Mouse (Mus musculus): ENCODE results near the gene Rufy3. TPM values are rescaled to one million over a fixed set of nuclear protein-coding genes. Genes with fewer than 3 reads are reported as not detected.

Gene Rufy3
- polyA plus RNA-seq, 1 experiment from 2014 or later = 3.7 TPM

- H3K27ac ChIP-seq = no peak overlapping the region
- no peak overlapping the region for H3K4me3 ChIP-seq (replicated peaks)
- H3K27me3 ChIP-seq = no peaks in the 10 kb centered on the region
- peaks cover 20% of the 10 kb centered on the region for H3K4me1 ChIP-seq (replicated peaks)
- H3K9ac ChIP-seq = no peak overlapping the region
- no peak overlapping the region for H3K4me2 ChIP-seq
- WGBS (ENCODE audit: insufficient replicate concordance) = 84% methylated on average over 9 of the region's 9 CpGs
- no peaks in the 10 kb centered on the region for H3K9me3 ChIP-seq (replicated peaks)
- DNase-seq = no peak
- H3K36me3 ChIP-seq = peaks cover 8% of the 10 kb centered on the region; the same call in 1 of the 2 replicates
- ATAC-seq (ENCODE audit: low read depth) = no peak
Observed at GRCm38 (mm10) chr5:88632463-88632862, 67.6 kb downstream of the Rufy3 start.

GRCm38 (mm10) chr5:88634076-88634475 lies 69.2 kb downstream of the Rufy3 start:
- Histone ChIP-seq H3K9ac (no peak overlapping the region), H3K9me3 (replicated peaks) (no peaks in the 10 kb centered on the region), H3K4me3 (replicated peaks) (no peak overlapping the region), H3K4me2 (no peak overlapping the region), H3K27me3 (no peaks in the 10 kb centered on the region), H3K4me1 (replicated peaks) (peaks cover 6% of the 10 kb centered on the region; the same call in 1 of the 2 replicates), H3K36me3 (peaks cover 14% of the 10 kb centered on the region; the same call in 1 of the 2 replicates), H3K27ac (no peak overlapping the region)
- 78% methylated on average over 5 of the region's 5 CpGs for WGBS (ENCODE audit: insufficient replicate concordance)
- DNase-seq (no peak), ATAC-seq (ENCODE audit: low read depth) (no peak)

DNA sequence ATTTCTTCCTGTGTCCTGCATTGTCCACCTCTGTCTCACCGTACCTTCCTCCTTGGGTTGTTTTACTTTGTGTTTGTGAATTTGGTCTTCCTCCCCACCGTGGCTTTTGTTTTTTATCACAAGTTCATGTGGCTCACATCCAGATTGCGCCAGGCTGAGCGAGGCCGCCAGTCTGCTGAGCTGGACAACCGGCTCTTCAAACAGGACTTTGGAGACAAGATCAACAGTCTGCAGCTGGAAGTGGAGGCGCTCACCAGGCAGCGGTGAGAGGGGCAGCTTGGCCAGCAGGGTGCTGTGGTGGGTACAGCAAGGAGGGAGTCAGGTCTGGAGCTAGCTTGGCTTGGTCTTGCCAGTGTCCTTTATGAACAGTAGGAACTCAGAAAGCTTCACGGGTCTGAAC lies 77.9 kb downstream of the Rufy3 start:
- 63% methylated on average over 9 of the region's 9 CpGs for WGBS (ENCODE audit: insufficient replicate concordance)
- no peak overlapping the region for H3K4me3 ChIP-seq (replicated peaks)
- no peak overlapping the region for H3K27ac ChIP-seq
- H3K36me3 ChIP-seq = peaks cover 24% of the 10 kb centered on the region
- ATAC-seq (ENCODE audit: low read depth) (0 out of 2 replicates have a peak, but pooled peaks have one; percentile 36), DNase-seq (no peak)
- no peak overlapping the region for H3K4me2 ChIP-seq
- H3K9me3 ChIP-seq (replicated peaks) = no peaks in the 10 kb centered on the region
- H3K9ac ChIP-seq = no peak overlapping the region
- H3K4me1 ChIP-seq (replicated peaks) = no peaks in the 10 kb centered on the region
- H3K27me3 ChIP-seq = no peaks in the 10 kb centered on the region

GRCm38 (mm10) chr5:88643491-88643890 lies 78.7 kb downstream of the Rufy3 start:
- no peak for ATAC-seq (ENCODE audit: low read depth)

DNA sequence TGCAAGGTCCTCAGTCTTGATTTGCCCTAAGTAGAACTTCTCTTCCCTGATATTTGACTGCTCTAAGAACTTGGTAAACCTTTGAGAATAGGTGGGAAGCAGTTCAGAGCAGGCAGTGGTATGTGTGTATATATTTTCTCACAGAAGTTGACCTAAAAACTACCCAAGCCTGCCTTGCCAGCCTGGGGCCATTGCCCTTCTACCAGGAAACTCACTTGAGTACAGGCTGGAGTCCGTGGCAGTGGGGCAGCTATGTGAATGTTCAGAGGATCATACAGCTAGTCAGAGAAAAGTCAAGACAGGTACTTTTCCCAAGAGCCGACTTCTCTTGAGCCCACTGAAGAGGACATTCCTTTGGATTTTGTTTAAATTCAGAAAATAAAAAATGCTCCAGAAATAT lies 80.1 kb downstream of the Rufy3 start:
- 68% methylated on average over 2 of the region's 2 CpGs for WGBS (ENCODE audit: insufficient replicate concordance)
- DNase-seq = no peak

More at GRCm38 (mm10) chr5:88643491-88643890, 78.7 kb downstream of the Rufy3 start:
- H3K9me3 ChIP-seq (replicated peaks) = no peaks in the 10 kb centered on the region
- no peak for DNase-seq
- no peak overlapping the region for H3K9ac ChIP-seq
- peaks cover under 1% of the 10 kb centered on the region for H3K4me1 ChIP-seq (replicated peaks)
- H3K27me3 ChIP-seq = no peaks in the 10 kb centered on the region
- no peak overlapping the region for H3K27ac ChIP-seq
- H3K36me3 ChIP-seq = peaks cover 29% of the 10 kb centered on the region
- 73% methylated on average over 9 of the region's 9 CpGs for WGBS (ENCODE audit: insufficient replicate concordance)
- H3K4me3 ChIP-seq (replicated peaks) = no peak overlapping the region
- no peak overlapping the region for H3K4me2 ChIP-seq

GRCm38 (mm10) chr5:88645405-88645804 lies 80.6 kb downstream of the Rufy3 start:
- H3K36me3 ChIP-seq = peaks cover 30% of the 10 kb centered on the region
- H3K4me3 ChIP-seq (replicated peaks) = no peak overlapping the region
- H3K27ac ChIP-seq = no peak overlapping the region
- H3K9me3 ChIP-seq (replicated peaks) = no peaks in the 10 kb centered on the region
- 51% methylated on average over 5 of the region's 5 CpGs for WGBS (ENCODE audit: insufficient replicate concordance)
- H3K4me1 ChIP-seq (replicated peaks) = peaks cover 20% of the 10 kb centered on the region
- H3K9ac ChIP-seq = no peak overlapping the region
- H3K27me3 ChIP-seq = no peaks in the 10 kb centered on the region
- ATAC-seq (ENCODE audit: low read depth) = no peak
- H3K4me2 ChIP-seq = no peak overlapping the region
- DNase-seq = no peak

More for the DNA sequence above, 80.1 kb downstream of the Rufy3 start:
- ATAC-seq (ENCODE audit: low read depth) = no peak
- H3K4me3 ChIP-seq (replicated peaks) = no peak overlapping the region
- peaks cover 15% of the 10 kb centered on the region for H3K4me1 ChIP-seq (replicated peaks)
- no peaks in the 10 kb centered on the region for H3K27me3 ChIP-seq
- H3K9me3 ChIP-seq (replicated peaks) = no peaks in the 10 kb centered on the region
- H3K36me3 ChIP-seq = peaks cover 29% of the 10 kb centered on the region
- no peak overlapping the region for H3K27ac ChIP-seq
- no peak overlapping the region for H3K4me2 ChIP-seq
- H3K9ac ChIP-seq = no peak overlapping the region

DNA sequence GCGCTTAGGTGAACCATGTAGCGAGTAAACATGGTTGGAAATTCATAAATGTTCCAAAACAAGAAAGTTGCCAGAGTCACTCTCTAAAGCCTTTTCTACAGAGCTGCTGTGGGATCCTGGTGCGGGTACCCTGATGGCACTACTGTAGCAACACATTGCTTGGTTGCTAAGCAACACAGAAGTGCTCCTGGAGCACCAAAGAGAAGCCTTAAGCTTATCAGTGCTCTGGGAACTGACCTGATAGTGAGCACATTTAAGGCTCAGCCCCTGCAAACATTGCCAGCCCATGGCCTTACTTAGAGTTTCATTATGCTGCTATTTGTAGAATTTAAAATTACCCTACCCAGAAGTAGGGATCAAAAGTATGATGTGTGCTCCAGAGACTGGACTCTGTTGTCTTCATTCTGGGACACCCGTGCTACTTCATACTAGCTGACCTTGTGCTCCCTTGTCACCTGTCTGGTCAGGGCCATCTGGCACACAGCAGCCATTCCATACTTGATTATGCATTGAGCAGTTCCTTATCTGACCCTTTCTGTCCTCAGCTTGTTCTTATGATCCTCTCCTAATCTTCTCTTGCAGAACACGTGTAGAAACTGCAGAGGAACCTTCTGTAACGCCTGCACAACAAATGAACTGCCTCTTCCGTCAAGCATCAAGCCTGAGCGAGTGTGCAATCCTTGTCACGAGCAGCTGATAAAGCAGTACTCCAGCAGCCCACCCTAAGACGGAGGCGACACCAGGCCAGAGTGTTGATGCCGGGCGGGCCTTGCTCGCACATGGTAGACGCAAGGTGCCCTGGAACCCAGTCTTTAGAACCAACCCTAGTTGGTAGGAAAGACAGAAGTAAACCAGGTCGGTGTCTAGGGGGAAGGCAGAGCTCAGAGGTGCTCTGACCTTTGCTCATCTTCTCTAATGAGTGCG lies 84.7 kb downstream of the Rufy3 start:
- WGBS (ENCODE audit: insufficient replicate concordance) = 46% methylated on average over 17 of the region's 17 CpGs
- H3K9me3 ChIP-seq (replicated peaks) = no peaks in the 10 kb centered on the region
- no peak overlapping the region for H3K4me2 ChIP-seq
- peaks cover 29% of the 10 kb centered on the region for H3K36me3 ChIP-seq
- no peak overlapping the region for H3K27ac ChIP-seq
- H3K9ac ChIP-seq = no peak overlapping the region
- H3K4me1 ChIP-seq (replicated peaks) = peaks cover 21% of the 10 kb centered on the region
- no peak overlapping the region for H3K4me3 ChIP-seq (replicated peaks)
- DNase-seq (peak; percentile 23), ATAC-seq (ENCODE audit: low read depth) (peak; percentile 88)
- no peaks in the 10 kb centered on the region for H3K27me3 ChIP-seq

DNA sequence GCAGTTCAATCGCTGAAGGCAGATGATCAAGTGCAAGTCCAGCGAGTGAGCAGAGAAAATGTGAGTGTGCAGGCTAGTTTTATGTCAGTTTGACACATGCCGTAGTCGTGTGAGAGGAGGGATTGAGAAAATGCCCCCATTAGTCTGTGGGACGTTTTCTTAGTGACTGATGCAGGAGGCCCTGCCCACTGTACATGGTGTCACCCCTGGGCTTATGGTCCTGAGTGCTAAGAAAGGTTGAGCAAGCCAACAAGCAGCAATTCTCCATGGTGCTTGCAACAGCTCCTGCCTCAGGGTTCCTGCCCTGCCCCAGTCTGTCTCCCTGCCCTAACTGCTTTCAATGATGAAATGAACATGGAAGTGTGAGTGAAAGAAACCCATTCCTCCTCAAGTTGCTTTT lies 87.7 kb downstream of the Rufy3 start:
- Histone ChIP-seq H3K4me1 (replicated peaks) (peaks cover 21% of the 10 kb centered on the region), H3K4me3 (replicated peaks) (no peak overlapping the region), H3K4me2 (no peak overlapping the region), H3K9ac (no peak overlapping the region), H3K36me3 (peaks cover 24% of the 10 kb centered on the region), H3K27me3 (no peaks in the 10 kb centered on the region), H3K27ac (no peak overlapping the region), H3K9me3 (replicated peaks) (no peaks in the 10 kb centered on the region)
- no peak for ATAC-seq (ENCODE audit: low read depth)
- WGBS (ENCODE audit: insufficient replicate concordance) = 72% methylated on average over 5 of the region's 5 CpGs
- DNase-seq = no peak

- no peaks in the 10 kb centered on the region for H3K9me3 ChIP-seq (replicated peaks)
- WGBS (ENCODE audit: insufficient replicate concordance) = 89% methylated on average over 1 of the region's 1 CpGs
- H3K36me3 ChIP-seq = peaks cover 46% of the 10 kb centered on the region
Observed at GRCm38 (mm10) chr5:88657868-88658267, 93.0 kb downstream of the Rufy3 start.

GRCm38 (mm10) chr5:88663151-88663550 lies 98.3 kb downstream of the Rufy3 start:
- WGBS (ENCODE audit: insufficient replicate concordance) = 82% methylated on average over 3 of the region's 3 CpGs
- Histone ChIP-seq H3K4me1 (replicated peaks) (no peaks in the 10 kb centered on the region), H3K9ac (no peak overlapping the region), H3K4me3 (replicated peaks) (no peak overlapping the region), H3K27ac (no peak overlapping the region), H3K36me3 (peaks cover 83% of the 10 kb centered on the region), H3K9me3 (replicated peaks) (no peaks in the 10 kb centered on the region), H3K27me3 (no peaks in the 10 kb centered on the region), H3K4me2 (no peak overlapping the region)
- DNase-seq = no peak
- no peak for ATAC-seq (ENCODE audit: low read depth)

More at GRCm38 (mm10) chr5:88657868-88658267, 93.0 kb downstream of the Rufy3 start:
- no peak for DNase-seq
- Histone ChIP-seq H3K9ac (no peak overlapping the region), H3K4me3 (replicated peaks) (no peak overlapping the region), H3K4me2 (no peak overlapping the region), H3K4me1 (replicated peaks) (no peaks in the 10 kb centered on the region), H3K27ac (no peak overlapping the region), H3K27me3 (no peaks in the 10 kb centered on the region)
- no peak for ATAC-seq (ENCODE audit: low read depth)

DNA sequence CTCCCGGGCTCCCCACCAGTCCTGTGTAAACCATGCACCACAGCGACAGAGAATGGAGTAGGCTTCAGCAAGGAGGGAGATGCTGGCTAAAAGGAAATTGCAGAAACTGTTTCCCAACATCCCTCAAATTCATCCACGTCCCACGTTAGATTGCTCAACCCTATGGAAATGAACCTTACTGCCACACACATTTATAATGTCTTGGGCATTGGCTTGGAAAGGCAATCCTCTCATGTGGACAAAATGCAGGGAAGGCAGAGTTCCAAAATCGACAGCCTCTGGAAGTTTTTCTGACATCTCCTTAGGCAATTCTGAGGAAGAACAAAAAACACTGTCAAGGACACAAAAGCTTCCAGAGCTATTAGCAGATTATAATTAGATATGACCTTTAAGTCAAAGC lies 99.0 kb downstream of the Rufy3 start:
- Histone ChIP-seq H3K9ac (no peak overlapping the region), H3K27ac (no peak overlapping the region), H3K4me2 (no peak overlapping the region), H3K36me3 (peaks cover 84% of the 10 kb centered on the region), H3K27me3 (no peaks in the 10 kb centered on the region), H3K4me3 (replicated peaks) (no peak overlapping the region), H3K9me3 (replicated peaks) (no peaks in the 10 kb centered on the region), H3K4me1 (replicated peaks) (no peaks in the 10 kb centered on the region)
- WGBS (ENCODE audit: insufficient replicate concordance) = 76% methylated on average over 5 of the region's 5 CpGs
- DNase-seq (no peak), ATAC-seq (ENCODE audit: low read depth) (no peak)

Measured in liver, embryonic 13.5 days (tissue).